Mouse (Mus musculus): ENCODE measurements around the gene Isca2. TPM values are rescaled to one million over a fixed set of nuclear protein-coding genes. Genes with fewer than 3 reads are reported as not detected.

Gene Isca2
- total RNA-seq (2014; fragmentation: Nextera tagmentation) (178 and 198 TPM in 2 replicates), total RNA-seq (2017) (66.4 and 79.4 TPM in 2 replicates)

GRCm38 (mm10) chr12:84772726-84773441 is at the start of gene Isca2, which contains the start of gene Npc2:
Gene Isca2, plus strand, starts transcription at chr12:84773251.
Gene Npc2, minus strand, starts transcription at chr12:84773152.
- ATAC-seq (replicated peaks; ENCODE audit: low FRiP score, low TSS enrichment, poor library complexity, severe bottlenecking) = peak; percentile 96

- ATAC-seq (replicated peaks; ENCODE audit: low FRiP score, low TSS enrichment, poor library complexity, severe bottlenecking) = no peak
These were observed 46.7 kb upstream of the Isca2 start for GRCm38 (mm10) chr12:84726391-84726790.

- no peak for ATAC-seq (replicated peaks; ENCODE audit: low FRiP score, low TSS enrichment, poor library complexity, severe bottlenecking)
These were observed 46.1 kb upstream of the Isca2 start for GRCm38 (mm10) chr12:84726986-84727385.

GRCm38 (mm10) chr12:84727434-84727833 is 45.6 kb upstream of the Isca2 start:
- no peak for ATAC-seq (replicated peaks; ENCODE audit: low FRiP score, low TSS enrichment, poor library complexity, severe bottlenecking)

GRCm38 (mm10) chr12:84728421-84728820 is 44.6 kb upstream of the Isca2 start:
- no peak for ATAC-seq (replicated peaks; ENCODE audit: low FRiP score, low TSS enrichment, poor library complexity, severe bottlenecking)

DNA sequence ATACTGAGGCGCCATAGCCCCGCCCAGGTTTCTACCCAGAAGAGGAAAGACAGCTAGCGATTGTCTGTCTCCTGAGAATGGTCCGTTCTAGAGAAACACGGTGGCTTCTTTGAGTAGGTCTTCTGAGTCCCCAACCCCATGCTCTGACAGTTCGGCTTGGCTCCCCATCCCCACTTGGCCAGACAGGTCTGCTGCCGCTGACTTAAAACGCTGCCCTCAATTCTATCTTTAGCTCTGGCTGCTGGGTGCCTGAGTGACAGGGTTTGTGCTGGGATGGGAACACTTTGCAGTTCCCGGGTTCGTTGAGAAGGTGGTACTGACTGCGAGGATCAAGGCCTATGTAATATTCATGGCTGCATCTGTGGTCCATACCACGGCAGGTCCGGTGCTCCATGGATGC is 39.7 kb upstream of the Isca2 start:
- ATAC-seq (replicated peaks; ENCODE audit: low FRiP score, low TSS enrichment, poor library complexity, severe bottlenecking) = no peak

DNA sequence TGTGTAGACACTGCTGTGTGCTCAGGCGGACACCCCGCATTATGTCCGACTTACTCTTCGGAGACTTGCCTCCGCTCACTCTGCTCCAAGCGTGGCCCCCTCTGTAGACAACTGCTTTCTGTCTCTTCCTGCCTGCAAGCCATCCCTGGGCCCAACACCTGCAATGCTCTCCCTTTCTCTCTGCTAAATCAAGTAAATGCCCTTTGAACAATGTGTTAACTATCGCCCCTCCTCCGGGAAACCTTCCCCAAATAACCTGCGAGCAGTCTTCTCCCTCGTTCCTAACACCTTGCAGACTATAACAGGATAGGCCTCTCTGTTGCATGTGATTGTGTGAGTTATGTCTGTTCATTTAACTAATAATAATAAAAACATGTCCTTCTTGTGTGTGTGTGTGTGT is 29.6 kb upstream of the Isca2 start:
- ATAC-seq (replicated peaks; ENCODE audit: low FRiP score, low TSS enrichment, poor library complexity, severe bottlenecking) = no peak

DNA sequence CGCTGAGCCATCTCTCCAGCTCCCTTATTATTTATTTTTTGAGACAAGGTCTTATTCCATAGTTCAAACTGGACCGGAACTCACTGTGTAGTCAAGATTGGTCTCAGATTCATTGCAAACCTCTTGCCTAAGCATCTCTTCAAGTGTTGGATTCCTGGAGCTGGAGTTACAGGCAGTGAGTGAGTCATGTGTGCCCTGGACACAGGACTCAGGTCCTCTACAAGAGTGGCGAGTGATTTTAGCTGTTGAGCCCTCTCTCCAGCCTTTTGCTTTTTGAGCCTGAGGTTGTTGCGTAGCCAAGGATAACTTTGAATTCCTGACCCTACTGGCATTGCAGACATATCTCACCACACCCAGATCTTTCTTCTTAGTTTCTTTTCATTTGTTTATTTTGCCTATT is 27.4 kb upstream of the Isca2 start:
- no peak for ATAC-seq (replicated peaks; ENCODE audit: low FRiP score, low TSS enrichment, poor library complexity, severe bottlenecking)

DNA sequence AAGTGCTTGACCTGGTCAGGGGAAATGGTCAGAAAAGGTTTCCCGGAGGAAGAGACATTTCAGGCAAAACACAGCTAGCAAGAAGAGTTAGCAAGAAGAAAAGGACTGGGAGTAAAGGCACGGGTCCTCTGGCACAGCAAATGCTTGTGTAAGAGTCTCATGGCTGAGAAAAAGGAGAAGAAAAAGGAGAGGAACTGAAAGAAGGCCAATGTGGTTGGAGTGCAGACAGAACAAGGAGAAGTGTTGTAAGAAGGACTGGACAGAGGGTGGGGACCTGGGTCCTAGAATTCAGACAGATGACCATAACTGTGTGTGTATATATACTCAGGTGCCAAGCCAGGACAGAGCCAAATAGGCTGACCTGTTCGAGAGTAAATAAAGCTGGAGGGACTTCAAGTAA is 24.9 kb upstream of the Isca2 start:
- ATAC-seq (replicated peaks; ENCODE audit: low FRiP score, low TSS enrichment, poor library complexity, severe bottlenecking) = no peak

DNA sequence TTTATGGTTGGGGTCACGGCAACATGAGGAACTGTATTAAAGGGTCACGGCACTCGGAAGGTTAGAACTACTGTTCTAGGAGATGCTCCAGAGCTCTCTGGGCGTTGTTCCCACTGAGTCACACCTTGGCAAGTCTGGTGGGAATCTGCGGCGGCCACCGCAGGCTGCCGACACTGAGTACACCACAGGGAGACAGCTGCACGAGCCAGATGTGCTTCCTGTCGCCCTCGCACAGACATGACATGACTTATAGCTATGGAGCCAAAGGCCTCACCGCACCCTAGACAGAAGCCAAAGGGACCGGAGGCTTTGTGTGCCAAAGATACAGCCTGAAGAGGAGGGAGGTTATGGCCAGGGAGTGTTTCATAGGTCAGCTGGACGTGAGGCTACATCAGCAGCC is 22.4 kb upstream of the Isca2 start:
- no peak; the same call in 1 of the 2 replicates for ATAC-seq (replicated peaks; ENCODE audit: low FRiP score, low TSS enrichment, poor library complexity, severe bottlenecking)

- ATAC-seq (replicated peaks; ENCODE audit: low FRiP score, low TSS enrichment, poor library complexity, severe bottlenecking) = no peak
These were observed 20.7 kb upstream of the Isca2 start for GRCm38 (mm10) chr12:84752131-84752977.

- peak; percentile 56; the same call in 1 of the 2 replicates for ATAC-seq (replicated peaks; ENCODE audit: low FRiP score, low TSS enrichment, poor library complexity, severe bottlenecking)
These were observed 17.9 kb upstream of the Isca2 start for GRCm38 (mm10) chr12:84755008-84755695.

- ATAC-seq (replicated peaks; ENCODE audit: low FRiP score, low TSS enrichment, poor library complexity, severe bottlenecking) = no peak
These were observed 17.0 kb upstream of the Isca2 start for GRCm38 (mm10) chr12:84756016-84756415.

DNA sequence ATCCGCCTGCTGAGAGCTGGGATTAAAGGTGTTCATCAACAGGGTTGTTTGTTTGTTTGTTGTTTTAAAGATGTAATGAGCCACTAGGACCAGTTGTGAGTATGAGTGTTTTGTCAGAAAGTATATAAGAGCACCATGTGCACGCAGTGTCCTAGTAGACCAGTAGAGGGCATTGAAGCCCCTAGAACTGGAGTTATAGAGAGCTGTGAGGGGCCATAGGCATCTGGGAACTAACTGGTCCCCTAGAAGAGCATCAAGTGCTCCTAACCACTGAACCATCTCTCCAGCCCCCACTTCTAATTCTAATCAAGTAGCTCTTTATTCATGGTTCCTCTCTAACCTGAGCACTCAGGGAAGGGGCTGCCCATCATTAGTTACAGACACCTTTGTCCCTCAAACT is 14.0 kb upstream of the Isca2 start:
- ATAC-seq (replicated peaks; ENCODE audit: low FRiP score, low TSS enrichment, poor library complexity, severe bottlenecking) = peak; percentile 71; the same call in 1 of the 2 replicates

GRCm38 (mm10) chr12:84762532-84762931 is 10.5 kb upstream of the Isca2 start:
- ATAC-seq (replicated peaks; ENCODE audit: low FRiP score, low TSS enrichment, poor library complexity, severe bottlenecking) = no peak

- ATAC-seq (replicated peaks; ENCODE audit: low FRiP score, low TSS enrichment, poor library complexity, severe bottlenecking) = no peak
These were observed 9.4 kb upstream of the Isca2 start for GRCm38 (mm10) chr12:84763577-84764218.

DNA sequence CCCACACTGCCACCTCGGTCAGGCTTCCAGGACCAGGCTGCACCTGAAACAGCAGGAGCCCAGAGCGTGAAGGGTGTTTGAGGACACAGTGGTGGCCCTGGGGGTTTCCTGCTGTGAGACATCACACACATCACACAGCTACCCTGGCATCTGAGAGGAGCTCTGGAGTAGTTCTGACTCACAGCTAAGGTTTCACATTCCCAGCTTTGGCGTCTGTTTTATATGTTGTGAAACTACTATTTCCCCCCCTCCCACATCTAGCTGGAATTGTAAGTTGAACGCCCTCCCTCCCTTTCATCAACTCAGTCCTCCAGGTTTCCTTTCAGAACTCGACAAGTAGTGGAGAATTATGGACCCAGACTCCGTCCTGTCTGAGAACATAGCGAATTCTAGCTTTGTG is 8.3 kb upstream of the Isca2 start:
- ATAC-seq (replicated peaks; ENCODE audit: low FRiP score, low TSS enrichment, poor library complexity, severe bottlenecking) = no peak

GRCm38 (mm10) chr12:84765506-84765905 is 7.5 kb upstream of the Isca2 start:
- no peak for ATAC-seq (replicated peaks; ENCODE audit: low FRiP score, low TSS enrichment, poor library complexity, severe bottlenecking)

DNA sequence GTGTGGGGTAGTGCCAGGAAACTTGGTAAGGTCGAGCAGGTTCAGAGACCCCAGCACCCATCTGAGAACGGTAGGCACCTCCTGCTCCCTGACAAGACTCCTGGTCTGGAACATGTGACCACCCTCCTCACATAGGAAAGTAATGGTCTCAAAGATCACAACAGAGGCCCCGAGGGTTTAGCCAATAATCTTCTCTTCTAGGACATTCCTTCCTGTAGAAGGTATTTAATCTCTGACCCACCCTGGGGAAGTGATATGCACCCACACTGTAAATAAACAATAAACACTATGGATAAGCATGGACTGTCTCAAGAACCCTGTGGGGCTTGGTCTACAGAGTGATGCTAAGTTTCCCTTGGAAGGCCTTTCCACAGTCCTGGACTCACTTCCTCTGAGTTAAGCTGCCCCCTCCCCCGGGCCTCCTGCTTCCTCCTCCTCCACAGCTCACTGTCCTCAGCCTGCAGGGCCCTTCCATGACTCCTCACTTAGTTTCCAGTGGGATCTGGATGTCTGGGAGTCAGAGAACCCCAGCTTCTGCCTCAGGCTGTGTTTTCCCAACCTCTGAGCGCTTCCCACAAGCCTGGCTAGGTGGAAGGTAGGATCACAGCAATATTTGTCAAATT is 6.8 kb upstream of the Isca2 start:
- no peak for ATAC-seq (replicated peaks; ENCODE audit: low FRiP score, low TSS enrichment, poor library complexity, severe bottlenecking)
